Mouse (Mus musculus): ENCODE measurements around the gene Carmil3. TPM values are rescaled to one million over a fixed set of nuclear protein-coding genes. Genes with fewer than 3 reads are reported as not detected.

Gene Carmil3
- 10 to 100 TPM; 57.9 to 64.4 TPM for total RNA-seq (2021)
- long read RNA-seq, experiment 1, full-length matches to known transcripts: 2 of 24 reads
- long read RNA-seq, experiment 1, partial matches to known transcripts: 6 of 24 reads
- long read RNA-seq, experiment 1, other reads (novel, unspliced or antisense): 16 of 24 reads
- long read RNA-seq, experiment 2, partial matches to known transcripts: 11 of 36 reads
- long read RNA-seq, experiment 2, other reads (novel, unspliced or antisense): 25 of 36 reads

DNA sequence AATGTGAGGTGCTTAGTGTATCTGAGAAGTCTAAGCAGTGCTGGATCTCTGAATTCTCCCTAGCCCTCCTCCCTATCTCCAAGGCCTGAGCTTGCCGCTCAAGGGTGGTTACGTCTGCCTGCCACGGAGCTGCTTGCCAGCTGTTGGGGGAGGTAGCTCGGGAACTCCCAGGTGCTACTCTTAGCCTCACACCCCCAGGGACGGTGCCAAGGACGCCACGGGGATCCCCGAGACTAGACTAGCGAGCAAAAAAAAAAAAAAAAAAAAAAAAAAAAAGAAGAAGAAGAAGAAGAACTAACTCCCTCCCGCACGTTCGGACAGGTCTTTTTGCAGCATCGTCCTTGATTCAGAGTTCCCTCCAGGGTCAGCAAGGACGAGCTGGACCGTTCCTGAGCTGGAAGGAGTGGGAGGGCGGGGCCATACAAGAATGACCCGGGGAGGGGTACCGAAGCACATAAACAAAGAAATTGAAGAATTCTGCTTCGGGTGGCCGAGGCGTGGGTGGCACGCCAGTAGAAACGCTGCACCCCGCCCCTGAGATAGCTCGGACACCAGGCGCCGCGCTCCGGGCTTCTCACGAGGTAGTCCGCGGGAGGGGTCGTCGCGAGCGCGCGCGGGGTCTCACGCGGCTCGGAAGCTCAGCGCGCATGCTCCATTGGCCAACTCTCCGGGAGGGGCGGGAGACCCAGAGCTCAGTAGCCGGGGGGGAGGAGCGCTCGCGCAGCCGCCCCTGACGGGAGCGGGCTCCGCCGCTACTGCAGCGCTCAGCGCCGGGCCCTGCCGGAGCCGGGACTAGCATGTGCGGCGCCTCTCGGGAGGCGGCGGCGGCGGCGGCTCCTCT, at the start of gene Carmil3:
Gene Carmil3, plus strand, starts transcription at position 291 of the 841 bp plus-strand sequence.
- Histone ChIP-seq H3K4me3 (peak within 1 kb of the TSS; percentile 84), H3K27ac (peak within 1 kb of the TSS; percentile 94)
- peak; percentile 13; the same call in 1 of the 2 replicates for TF ChIP-seq CTCF (conservative IDR thresholded peaks at IDR 0.05)
- DNase-seq (ENCODE audit: low spot score in 2 of 2): peak; percentile 80 to 86

DNA sequence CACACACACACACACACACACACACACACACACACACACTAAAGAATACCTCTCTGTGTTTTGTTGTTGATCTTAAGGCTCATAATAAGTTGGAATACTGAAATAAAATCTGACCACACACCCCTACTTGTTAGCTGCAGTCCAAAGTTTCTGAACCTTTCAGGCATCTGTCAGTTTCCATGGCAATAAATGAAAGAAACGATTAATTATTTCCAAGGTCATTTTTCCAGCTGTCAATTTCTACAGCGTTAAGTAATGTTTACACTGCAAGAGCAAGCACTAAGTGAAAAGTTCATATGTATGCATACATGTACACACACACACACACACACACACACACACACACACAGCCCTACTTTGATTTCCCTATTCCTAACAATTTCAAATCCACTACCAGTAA, 32.8 kb upstream of the Carmil3 start:
- DNase-seq (ENCODE audit: low spot score in 2 of 2): no peak
- Histone ChIP-seq H3K4me3 (no peak overlapping the region), H3K27ac (no peak overlapping the region)
- TF ChIP-seq CTCF (conservative IDR thresholded peaks at IDR 0.05): no peak

DNA sequence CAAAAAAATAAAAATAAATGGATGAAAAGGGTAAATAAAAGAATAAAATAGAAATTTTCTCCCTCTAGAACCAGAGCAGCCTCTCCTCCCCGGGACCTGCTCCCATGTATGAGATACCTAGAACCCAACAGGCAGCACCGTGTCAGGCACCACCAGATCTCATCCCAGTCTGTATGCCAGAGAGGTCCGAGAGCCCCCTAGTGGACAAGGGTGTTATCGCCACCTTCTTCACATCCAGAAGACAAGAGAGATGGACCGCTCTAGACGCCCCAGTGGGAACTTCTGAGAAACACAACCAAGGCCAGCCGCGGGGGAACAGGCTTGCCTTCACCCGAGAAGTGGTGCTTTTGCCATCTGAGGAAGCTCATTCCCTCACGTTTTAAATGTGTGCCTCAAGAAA, 32.2 kb upstream of the Carmil3 start:
- no peak overlapping the region for H3K4me3 ChIP-seq
- H3K27ac ChIP-seq: no peak overlapping the region
- DNase-seq (ENCODE audit: low spot score in 2 of 2): peak; percentile 58 to 64
- TF ChIP-seq CTCF (conservative IDR thresholded peaks at IDR 0.05): peak; percentile 83

DNA sequence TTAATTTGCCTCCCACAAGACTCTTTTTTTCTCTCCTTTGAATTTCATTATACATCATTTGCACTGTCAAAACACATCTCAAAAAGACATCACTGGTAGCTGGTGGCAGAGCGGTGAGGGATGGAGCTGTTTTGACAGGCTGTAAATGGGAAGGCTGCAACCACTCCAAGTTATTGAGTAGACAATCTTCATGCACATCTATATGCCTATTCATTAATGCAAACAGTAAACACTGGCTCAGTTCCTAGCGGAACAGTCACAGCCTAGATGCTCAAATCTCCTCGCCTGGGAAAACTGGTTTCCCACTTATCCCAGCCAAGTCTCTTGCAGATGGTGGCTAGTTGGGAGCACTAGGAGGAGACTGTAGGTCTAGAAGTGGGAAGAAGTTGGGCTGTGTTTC, 31.7 kb upstream of the Carmil3 start:
- Histone ChIP-seq H3K4me3 (no peak overlapping the region), H3K27ac (no peak overlapping the region; the same call in 1 of the 2 replicates)
- DNase-seq (ENCODE audit: low spot score in 2 of 2): no peak
- no peak for TF ChIP-seq CTCF (conservative IDR thresholded peaks at IDR 0.05)

DNA sequence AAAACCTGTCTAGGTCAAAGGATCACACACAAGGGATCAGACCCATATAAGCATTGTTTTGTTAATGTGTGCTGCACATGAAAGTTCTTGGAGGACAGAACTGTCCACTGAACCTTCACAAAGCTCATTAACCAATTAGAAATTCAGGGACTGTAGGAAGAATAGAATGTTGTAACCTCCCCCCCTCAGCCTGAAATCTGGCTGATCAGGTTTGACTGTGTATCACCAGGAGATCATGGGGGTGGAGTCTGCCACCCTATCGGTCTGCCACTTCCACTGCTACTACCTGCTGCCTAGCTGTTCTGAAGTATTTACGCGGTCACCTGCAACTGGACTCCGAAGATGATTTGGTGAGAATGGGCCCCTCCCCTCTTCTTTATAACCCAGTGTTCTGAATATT, 30.7 kb upstream of the Carmil3 start:
- Histone ChIP-seq H3K4me3 (no peak overlapping the region), H3K27ac (peak overlapping the region; percentile 48; the same call in 1 of the 2 replicates)
- no peak for DNase-seq (ENCODE audit: low spot score in 2 of 2)
- TF ChIP-seq CTCF (conservative IDR thresholded peaks at IDR 0.05): no peak

DNA sequence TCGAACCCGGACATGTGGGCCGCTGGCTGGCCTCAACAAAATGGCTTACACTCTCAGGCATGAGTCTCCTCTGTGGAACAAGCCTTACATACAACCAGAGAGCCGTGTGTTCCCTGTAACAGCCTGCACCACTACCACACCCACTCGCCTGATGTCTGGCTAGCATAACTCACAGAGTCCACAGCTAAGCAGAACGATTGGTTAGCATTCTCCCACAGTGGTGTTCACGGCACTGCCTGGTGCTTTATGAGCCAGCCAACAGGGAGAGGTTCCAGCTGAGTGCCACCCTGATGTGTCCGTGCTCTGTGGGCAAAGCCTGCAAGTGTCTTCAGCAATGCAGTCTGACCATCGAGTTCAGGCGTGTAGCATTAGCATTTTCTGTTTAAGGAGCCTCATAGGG, 30.2 kb upstream of the Carmil3 start:
- DNase-seq (ENCODE audit: low spot score in 2 of 2): peak; percentile 68 to 74
- peak overlapping the region; percentile 48 for H3K27ac ChIP-seq
- no peak for TF ChIP-seq CTCF (conservative IDR thresholded peaks at IDR 0.05)
- H3K4me3 ChIP-seq: no peak overlapping the region

DNA sequence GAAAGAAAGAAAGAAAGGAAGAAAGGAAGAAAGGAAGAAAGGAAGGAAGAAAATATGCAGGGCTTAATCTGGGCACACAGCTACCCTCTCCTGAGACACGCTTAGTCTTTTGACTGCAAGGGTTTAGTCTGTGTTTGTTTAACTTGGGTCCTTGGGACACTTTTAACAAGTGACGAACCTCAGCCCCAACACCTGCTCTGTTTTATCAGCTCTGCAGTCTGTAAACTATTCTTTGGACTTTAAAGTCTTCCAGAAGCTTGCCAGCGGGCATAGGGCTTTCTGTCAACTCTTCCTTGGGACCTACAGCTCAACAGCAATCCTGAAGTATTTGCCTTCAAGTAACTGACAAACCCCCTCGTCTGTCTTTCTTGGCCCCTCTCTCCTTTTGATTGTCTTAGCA, 28.7 kb upstream of the Carmil3 start:
- TF ChIP-seq CTCF (conservative IDR thresholded peaks at IDR 0.05): no peak
- Histone ChIP-seq H3K4me3 (no peak overlapping the region), H3K27ac (no peak overlapping the region)
- no peak for DNase-seq (ENCODE audit: low spot score in 2 of 2)

DNA sequence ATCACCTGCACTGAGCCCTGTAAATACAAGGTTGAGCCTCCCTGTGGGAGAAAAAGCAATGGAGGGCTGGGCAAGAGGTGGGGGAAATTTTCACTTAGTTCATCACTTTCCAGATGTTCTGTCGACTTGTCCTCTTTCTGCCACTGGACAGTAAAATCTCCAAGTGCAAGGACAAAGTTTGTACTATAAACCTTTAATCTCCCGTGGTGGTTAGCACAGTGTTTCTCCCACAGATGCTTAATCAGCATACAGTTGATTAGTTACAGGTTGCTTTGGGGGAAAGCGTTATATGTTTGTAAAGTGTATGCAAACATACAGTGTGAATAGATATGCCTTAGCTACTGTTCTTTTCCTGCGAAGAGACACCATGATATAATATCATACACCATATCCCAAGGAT, 24.0 kb upstream of the Carmil3 start:
- TF ChIP-seq CTCF (conservative IDR thresholded peaks at IDR 0.05): no peak

DNA sequence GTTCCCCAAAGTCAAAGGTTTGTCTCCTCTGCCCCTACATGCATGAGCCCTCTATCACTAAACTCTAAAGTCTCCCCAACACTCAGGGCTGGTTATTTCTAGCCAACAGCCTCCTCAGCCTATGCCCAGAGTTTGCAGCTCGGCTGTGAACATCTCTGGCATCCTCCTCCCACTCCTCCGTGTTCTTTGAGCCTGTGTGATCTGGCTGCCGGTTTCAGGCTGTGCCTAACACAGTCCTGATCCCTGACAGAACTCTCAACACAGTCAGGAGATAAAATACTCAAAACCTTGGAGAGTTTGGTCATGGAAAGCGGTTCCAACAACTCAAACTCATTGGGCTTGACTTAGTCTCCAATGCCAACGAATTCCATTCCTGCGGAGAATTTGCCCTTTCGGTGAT, 23.3 kb upstream of the Carmil3 start:
- no peak overlapping the region for H3K4me3 ChIP-seq
- H3K27ac ChIP-seq: no peak overlapping the region
- DNase-seq (ENCODE audit: low spot score in 2 of 2): no peak
- no peak for TF ChIP-seq CTCF (conservative IDR thresholded peaks at IDR 0.05)

More for the DNA sequence above, 24.0 kb upstream of the Carmil3 start:
- Histone ChIP-seq H3K27ac (no peak overlapping the region), H3K4me3 (no peak overlapping the region)
- DNase-seq (ENCODE audit: low spot score in 2 of 2): no peak

DNA sequence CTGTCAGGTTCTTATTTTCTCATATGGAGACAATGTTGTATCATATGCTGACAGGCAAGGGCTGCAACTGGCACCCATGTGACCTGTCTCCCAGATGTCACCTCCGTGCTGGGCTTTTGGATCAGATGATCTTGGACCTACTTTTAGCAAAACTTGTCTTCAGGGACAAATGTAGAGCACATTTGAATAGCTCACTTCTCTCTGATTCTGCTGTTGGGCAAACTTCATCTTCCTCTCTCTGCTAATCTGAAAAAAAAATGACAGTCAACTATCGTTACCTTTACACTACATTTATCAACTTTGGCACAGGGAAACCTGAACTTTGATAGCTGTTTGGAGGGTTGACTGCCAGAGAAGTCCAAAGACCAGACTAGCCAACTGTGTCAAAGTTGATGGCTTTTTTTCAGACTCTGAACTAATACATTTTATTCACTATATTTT, 22.1 kb upstream of the Carmil3 start:
- no peak for TF ChIP-seq CTCF (conservative IDR thresholded peaks at IDR 0.05)
- no peak overlapping the region for H3K4me3 ChIP-seq
- no peak for DNase-seq (ENCODE audit: low spot score in 2 of 2)
- H3K27ac ChIP-seq: no peak overlapping the region

DNA sequence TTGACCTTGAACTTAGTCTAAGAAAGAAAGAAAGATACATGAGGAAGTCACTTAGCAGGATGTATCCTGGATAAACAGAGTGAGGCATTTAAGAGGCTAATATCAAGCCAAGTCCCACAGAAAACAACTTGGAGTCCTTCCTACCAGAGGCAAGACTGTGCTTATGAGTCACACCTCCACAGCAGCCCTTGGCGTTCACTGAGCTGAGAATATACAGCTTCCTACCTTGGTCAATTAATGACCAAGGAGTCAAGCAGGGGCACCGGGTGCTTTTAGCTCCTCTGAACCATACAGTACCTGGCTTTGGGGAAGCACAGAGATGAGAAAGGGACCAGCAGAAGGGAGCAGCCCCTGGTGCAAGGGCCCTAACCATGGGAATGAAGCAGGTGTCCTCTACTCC, 21.4 kb upstream of the Carmil3 start:
- DNase-seq (ENCODE audit: low spot score in 2 of 2): no peak
- Histone ChIP-seq H3K4me3 (no peak overlapping the region), H3K27ac (no peak overlapping the region)
- no peak for TF ChIP-seq CTCF (conservative IDR thresholded peaks at IDR 0.05)

DNA sequence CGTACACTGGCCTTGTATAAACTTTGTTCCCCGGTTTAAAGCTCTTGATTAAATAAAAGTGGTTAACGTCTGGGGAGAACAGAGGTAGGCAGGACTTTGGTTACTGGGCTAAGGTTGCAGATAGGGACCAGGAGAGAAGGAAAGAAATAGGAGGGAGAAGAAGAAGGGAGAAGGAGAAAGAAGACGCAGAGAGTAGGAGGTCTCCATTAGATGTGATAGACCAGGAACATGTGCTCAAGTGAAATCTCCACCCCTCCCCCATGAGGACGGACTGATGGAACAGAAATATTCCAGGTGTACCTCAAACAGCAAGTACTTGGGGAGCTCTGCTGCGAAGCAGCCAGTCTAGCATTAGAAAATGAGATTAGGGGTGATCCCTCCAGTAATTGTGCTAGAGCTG, 20.6 kb upstream of the Carmil3 start:
- no peak overlapping the region for H3K4me3 ChIP-seq
- no peak for TF ChIP-seq CTCF (conservative IDR thresholded peaks at IDR 0.05)
- no peak overlapping the region for H3K27ac ChIP-seq
- no peak for DNase-seq (ENCODE audit: low spot score in 2 of 2)

DNA sequence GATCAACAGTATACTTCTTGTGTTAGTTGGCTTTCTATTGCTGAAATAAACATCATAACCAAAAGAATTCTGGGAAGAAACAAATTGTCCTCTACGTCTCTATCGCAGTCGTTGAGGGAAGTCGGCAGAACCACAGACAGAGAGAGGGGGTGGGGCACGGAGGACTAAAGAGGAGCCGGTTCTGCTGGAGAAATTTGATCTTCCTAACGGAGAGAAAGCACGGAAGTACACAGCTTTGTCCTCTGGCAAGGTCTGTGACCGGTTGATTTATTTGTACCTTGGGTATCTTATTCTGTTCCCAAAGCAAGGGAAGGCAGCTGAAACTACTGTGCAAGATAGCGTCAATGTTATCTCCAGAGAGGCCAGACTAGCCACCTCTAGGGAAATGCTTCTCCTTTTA, 19.6 kb upstream of the Carmil3 start:
- TF ChIP-seq CTCF (conservative IDR thresholded peaks at IDR 0.05): no peak
- no peak overlapping the region for H3K4me3 ChIP-seq
- H3K27ac ChIP-seq: no peak overlapping the region
- DNase-seq (ENCODE audit: low spot score in 2 of 2): no peak

DNA sequence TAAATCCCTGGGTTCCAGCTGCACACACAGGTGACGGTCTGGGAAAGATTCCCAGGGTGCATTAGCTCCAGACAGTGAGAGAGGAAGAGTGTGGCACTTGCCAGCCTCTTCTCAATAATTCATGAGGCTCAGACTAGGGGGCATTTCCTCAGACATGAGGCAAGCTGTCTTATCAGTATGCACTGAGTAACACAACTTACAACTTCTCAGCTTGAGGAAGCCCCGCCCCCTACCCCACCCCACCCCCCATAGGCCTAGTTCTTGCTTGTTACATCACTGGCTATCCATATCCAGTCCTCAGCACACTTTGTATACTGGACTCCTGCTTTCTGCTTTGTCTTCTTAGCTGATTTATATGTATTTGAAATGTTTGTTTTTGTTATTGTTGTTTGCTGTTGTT, 14.8 kb upstream of the Carmil3 start:
- H3K27ac ChIP-seq: no peak overlapping the region
- DNase-seq (ENCODE audit: low spot score in 2 of 2): no peak
- no peak overlapping the region for H3K4me3 ChIP-seq
- TF ChIP-seq CTCF (conservative IDR thresholded peaks at IDR 0.05): no peak

Data from layer of hippocampus, adult 2 months (tissue).